Mouse (Mus musculus) neural tube, embryonic 11.5 days (tissue): ENCODE results near the gene Apobec2. TPM values are rescaled to one million over a fixed set of nuclear protein-coding genes. Genes with fewer than 3 reads are reported as not detected.
"Not testable (repeated sequence)": the region's sequence is repeated elsewhere in the genome, so short reads cannot be mapped to it uniquely, and the experiment has no call there.

ENCODE experiments used
- ATAC-seq: fragments of 200-750 bp; cut with Nextera tagmentation; 2 replicates; pipeline ENCODE4 v1.8.0; 2017; ENCODE audit warnings: moderate number of reproducible peaks, mild to moderate bottlenecking, moderate TSS enrichment, moderate library complexity; ENCODE audit not compliant: insufficient read depth, low FRiP score, low TSS enrichment
- DNase-seq: peaks from one replicate; pipeline ENCODE4 v3.0.0-alpha.2; 2015; ENCODE audit warnings: low spot score
- H3K27ac ChIP-seq: fragments of 300-500 bp; sonication (generic); 2 replicates; pipeline ENCODE4 v1.5.1; 2014; ENCODE audit warnings: low read depth, mild to moderate bottlenecking, low read length
- H3K27me3 ChIP-seq: fragments of 300-500 bp; sonication (generic); 2 replicates; pipeline ENCODE4 v1.6.1; 2014; ENCODE audit warnings: mild to moderate bottlenecking, low read length, mixed read lengths; ENCODE audit not compliant: control insufficient read depth, insufficient read depth
- H3K36me3 ChIP-seq: fragments of 300-500 bp; sonication (generic); 2 replicates; pipeline ENCODE4 v1.6.1; 2014; ENCODE audit warnings: mild to moderate bottlenecking, low read length, moderate library complexity, mixed read lengths; ENCODE audit not compliant: control insufficient read depth, insufficient read depth
- H3K4me1 ChIP-seq: fragments of 300-500 bp; sonication (generic); 2 replicates; pipeline ENCODE4 v1.6.1; 2014; ENCODE audit warnings: low read length, mixed read lengths; ENCODE audit not compliant: control insufficient read depth, insufficient read depth
- H3K4me2 ChIP-seq: fragments of 300-500 bp; sonication (generic); 2 replicates; pipeline ENCODE4 v1.6.1; 2014; ENCODE audit warnings: low read depth, mild to moderate bottlenecking, moderate library complexity
- H3K4me3 ChIP-seq: fragments of 300-500 bp; sonication (generic); 2 replicates; pipeline ENCODE4 v1.5.1; 2014; ENCODE audit warnings: low read depth, low read length
- H3K9ac ChIP-seq: fragments of 300-500 bp; sonication (generic); 2 replicates; pipeline ENCODE4 v1.6.1; 2014; ENCODE audit warnings: mild to moderate bottlenecking, low read length
- H3K9me3 ChIP-seq: fragments of 300-500 bp; sonication (generic); 2 replicates; pipeline ENCODE4 v1.6.1; 2016; ENCODE audit warnings: low read length; ENCODE audit not compliant: control insufficient read depth
- WGBS: fragments of 180-500 bp; shearing (Covaris S2); extraction: QIAGEN DNeasy Blood & Tissue Kit; methylation state at CpG from one replicate; pipeline ENCODE4 v1.1.7; 2014; 5-methylcytosine and 5-hydroxymethylcytosine counted together
- polyA plus RNA-seq: library from polyadenylated mRNA; unstranded; fragments of >200 nt; fragmentation: Nextera tagmentation; extraction: Ambion mirVana; gene quantifications from 2 replicates; pipeline ENCODE4 v1.2.1, GENCODE M21; 2014

Apobec2 gene
- 5.5 and 5.7 TPM in 2 replicates for polyA plus RNA-seq

- no peak within 1 kb of the TSS for H3K27ac ChIP-seq
- no peaks in the 10 kb centered on the region for H3K27me3 ChIP-seq
- H3K4me3 ChIP-seq = no peak within 1 kb of the TSS
- DNase-seq (no peak), ATAC-seq (no peak)
- no peak within 1 kb of the TSS for H3K4me2 ChIP-seq
- H3K9me3 ChIP-seq = no peaks in the 10 kb centered on the region
- no peaks in the 10 kb centered on the region for H3K4me1 ChIP-seq
- no peak within 1 kb of the TSS for H3K9ac ChIP-seq
- no peaks in the 10 kb centered on the region for H3K36me3 ChIP-seq
- WGBS = 76% methylated on average over 16 of the region's 16 CpGs
Observed at GRCm38 (mm10) chr17:48432158-48432980, at the start of gene Apobec2. Gene Apobec2 (minus strand): TSS chr17:48432930.

- no peak for DNase-seq
- Histone ChIP-seq H3K9me3 (no peaks in the 10 kb centered on the region), H3K4me2 (no peak overlapping the region), H3K9ac (no peak overlapping the region), H3K4me3 (no peak overlapping the region), H3K4me1 (no peaks in the 10 kb centered on the region), H3K27ac (no peak overlapping the region), H3K36me3 (no peaks in the 10 kb centered on the region), H3K27me3 (no peaks in the 10 kb centered on the region)
- 88% methylated on average over 10 of the region's 10 CpGs for WGBS
- no peak for ATAC-seq
Observed at GRCm38 (mm10) chr17:48479952-48480351, 47.2 kb upstream of the Apobec2 start.

- ATAC-seq = no peak
- no peaks in the 10 kb centered on the region for H3K36me3 ChIP-seq
- no peak overlapping the region for H3K9ac ChIP-seq
- no peaks in the 10 kb centered on the region for H3K4me1 ChIP-seq
- DNase-seq = no peak
- H3K27me3 ChIP-seq = no peaks in the 10 kb centered on the region
- H3K4me3 ChIP-seq = no peak overlapping the region
- WGBS = 86% methylated on average over 8 of the region's 8 CpGs
- H3K4me2 ChIP-seq = no peak overlapping the region
- no peak overlapping the region for H3K27ac ChIP-seq
- H3K9me3 ChIP-seq = no peaks in the 10 kb centered on the region
Observed at GRCm38 (mm10) chr17:48475444-48475843, 42.7 kb upstream of the Apobec2 start.

GRCm38 (mm10) chr17:48474282-48474681 is 41.6 kb upstream of the Apobec2 start:
- not testable (repeated sequence) for H3K9ac ChIP-seq, H3K4me3 ChIP-seq, H3K4me2 ChIP-seq, H3K27me3 ChIP-seq, DNase-seq, H3K4me1 ChIP-seq, H3K36me3 ChIP-seq, H3K9me3 ChIP-seq, ATAC-seq, H3K27ac ChIP-seq
- 81% methylated on average over 6 of the region's 6 CpGs for WGBS

- Histone ChIP-seq H3K4me3 (peak overlapping the region; percentile 6; the same call in 1 of the 2 replicates), H3K4me2 (peak overlapping the region; percentile 34), H3K4me1 (no peaks in the 10 kb centered on the region), H3K9ac (0 out of 2 replicates have a peak overlapping the region, but pooled peaks have one; percentile 4), H3K9me3 (no peaks in the 10 kb centered on the region), H3K27me3 (peaks cover 2% of the 10 kb centered on the region; the same call in 1 of the 2 replicates), H3K27ac (no peak overlapping the region), H3K36me3 (no peaks in the 10 kb centered on the region)
- peak; percentile 68 for ATAC-seq
- DNase-seq = peak; percentile 88
- WGBS = 9% methylated on average over 22 of the region's 22 CpGs
Observed at GRCm38 (mm10) chr17:48467395-48468231, 34.9 kb upstream of the Apobec2 start.

- no peak overlapping the region for H3K27ac ChIP-seq
- H3K9me3 ChIP-seq = no peaks in the 10 kb centered on the region
- DNase-seq = no peak
- H3K4me3 ChIP-seq = peak overlapping the region; percentile 6; the same call in 1 of the 2 replicates
- H3K4me2 ChIP-seq = peak overlapping the region; percentile 34
- H3K27me3 ChIP-seq = peaks cover 2% of the 10 kb centered on the region; the same call in 1 of the 2 replicates
- no peak for ATAC-seq
- no peaks in the 10 kb centered on the region for H3K36me3 ChIP-seq
- no peak overlapping the region for H3K9ac ChIP-seq
- 35% methylated on average over 22 of the region's 22 CpGs for WGBS
- H3K4me1 ChIP-seq = no peaks in the 10 kb centered on the region
Observed at GRCm38 (mm10) chr17:48466769-48467394, 34.2 kb upstream of the Apobec2 start.

GRCm38 (mm10) chr17:48463391-48463790 is 30.7 kb upstream of the Apobec2 start:
- WGBS = 91% methylated on average over 4 of the region's 4 CpGs
- no peak for ATAC-seq
- no peaks in the 10 kb centered on the region for H3K36me3 ChIP-seq

GRCm38 (mm10) chr17:48462096-48462495 is 29.4 kb upstream of the Apobec2 start:
- Histone ChIP-seq H3K4me3 (no peak overlapping the region), H3K9ac (no peak overlapping the region), H3K27ac (no peak overlapping the region), H3K4me1 (no peaks in the 10 kb centered on the region), H3K27me3 (peaks cover 2% of the 10 kb centered on the region; the same call in 1 of the 2 replicates), H3K4me2 (no peak overlapping the region), H3K9me3 (no peaks in the 10 kb centered on the region), H3K36me3 (no peaks in the 10 kb centered on the region)
- ATAC-seq (no peak), DNase-seq (no peak)
- 96% methylated on average over 13 of the region's 13 CpGs for WGBS

More at GRCm38 (mm10) chr17:48463391-48463790, 30.7 kb upstream of the Apobec2 start:
- Histone ChIP-seq H3K27ac (no peak overlapping the region), H3K4me1 (no peaks in the 10 kb centered on the region), H3K27me3 (peaks cover 2% of the 10 kb centered on the region; the same call in 1 of the 2 replicates), H3K9ac (no peak overlapping the region), H3K9me3 (no peaks in the 10 kb centered on the region), H3K4me3 (no peak overlapping the region), H3K4me2 (no peak overlapping the region)
- no peak for DNase-seq
